Mouse (Mus musculus) layer of hippocampus, adult 9-11 months (tissue): ENCODE measurements around the gene Fndc3b.
A peak's percentile ranks its signal among the peaks of the same experiment; 100 is the strongest.

ENCODE experiments used
- DNase-seq: peaks from one replicate; pipeline ENCODE4 v3.0.0; 2022

Gene Fndc3b

DNA sequence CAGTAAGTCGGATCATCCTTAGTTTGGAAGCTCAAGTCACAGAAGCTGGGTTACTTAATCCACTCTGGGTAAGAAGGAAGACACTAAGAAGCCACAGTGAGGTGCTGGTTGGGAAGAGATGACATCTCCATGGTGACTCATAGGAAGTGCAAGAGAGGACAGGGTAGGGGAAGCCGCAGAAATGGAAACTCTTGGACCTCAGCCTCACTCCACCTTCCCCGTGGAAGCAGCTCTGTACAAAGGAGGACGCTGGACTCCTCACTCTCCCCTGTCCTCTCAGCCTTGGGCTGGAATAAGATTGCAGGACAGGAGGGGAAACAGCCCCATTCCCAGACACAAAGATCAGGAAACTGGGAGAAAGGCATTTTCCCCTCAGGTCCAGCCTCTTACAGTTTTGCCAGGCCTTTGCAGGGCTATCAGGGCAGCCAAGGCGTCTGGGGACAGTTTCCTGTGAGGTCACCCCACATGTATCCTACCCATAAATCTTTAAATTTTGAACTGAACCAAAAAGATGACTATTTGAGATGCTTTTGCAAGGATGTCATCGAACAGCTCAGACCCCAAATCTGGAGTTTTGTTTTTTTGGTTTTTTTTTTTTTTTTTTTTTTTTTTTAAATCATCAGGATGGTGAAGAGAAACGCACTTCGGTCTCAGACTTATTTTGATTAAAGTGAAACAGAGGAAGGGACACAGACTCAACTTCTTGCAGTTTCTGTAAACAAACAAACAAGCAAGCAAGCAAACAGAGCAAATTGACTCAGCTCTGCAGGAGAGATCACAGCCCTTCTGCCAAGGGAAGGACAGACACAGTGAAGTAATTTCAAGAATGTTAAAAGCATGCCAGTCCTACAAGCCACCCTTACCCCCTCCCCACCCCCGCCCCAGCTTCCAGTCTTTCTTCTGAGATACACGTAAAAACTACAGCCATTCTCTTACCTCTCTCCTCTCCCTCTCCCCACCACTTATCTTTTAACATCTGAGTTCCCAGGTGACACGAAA is 126.2 kb downstream of the Fndc3b start:
- no peak for DNase-seq

GRCm38 (mm10) chr3:27581931-27582840 is 128.9 kb downstream of the Fndc3b start:
- DNase-seq: peak; percentile 37

DNA sequence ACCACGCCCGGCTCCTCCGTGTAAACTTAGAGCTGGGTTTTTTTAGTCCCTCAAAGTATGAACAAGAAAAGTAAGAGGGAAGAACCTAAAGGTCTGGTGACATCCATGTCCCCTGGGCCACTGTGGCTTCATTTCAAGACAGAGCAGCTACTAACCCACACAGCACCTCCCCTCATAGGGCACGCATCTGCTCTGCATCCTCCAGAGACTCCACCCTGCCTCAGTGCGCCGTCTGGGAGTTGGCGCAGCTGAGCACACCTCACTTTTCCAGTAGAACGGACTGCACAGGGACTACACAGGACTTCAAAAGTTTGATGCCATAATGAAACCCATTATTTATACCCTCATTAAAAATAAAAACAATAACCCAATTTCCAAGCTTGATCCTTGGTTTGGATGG is 130.2 kb downstream of the Fndc3b start:
- no peak for DNase-seq

DNA sequence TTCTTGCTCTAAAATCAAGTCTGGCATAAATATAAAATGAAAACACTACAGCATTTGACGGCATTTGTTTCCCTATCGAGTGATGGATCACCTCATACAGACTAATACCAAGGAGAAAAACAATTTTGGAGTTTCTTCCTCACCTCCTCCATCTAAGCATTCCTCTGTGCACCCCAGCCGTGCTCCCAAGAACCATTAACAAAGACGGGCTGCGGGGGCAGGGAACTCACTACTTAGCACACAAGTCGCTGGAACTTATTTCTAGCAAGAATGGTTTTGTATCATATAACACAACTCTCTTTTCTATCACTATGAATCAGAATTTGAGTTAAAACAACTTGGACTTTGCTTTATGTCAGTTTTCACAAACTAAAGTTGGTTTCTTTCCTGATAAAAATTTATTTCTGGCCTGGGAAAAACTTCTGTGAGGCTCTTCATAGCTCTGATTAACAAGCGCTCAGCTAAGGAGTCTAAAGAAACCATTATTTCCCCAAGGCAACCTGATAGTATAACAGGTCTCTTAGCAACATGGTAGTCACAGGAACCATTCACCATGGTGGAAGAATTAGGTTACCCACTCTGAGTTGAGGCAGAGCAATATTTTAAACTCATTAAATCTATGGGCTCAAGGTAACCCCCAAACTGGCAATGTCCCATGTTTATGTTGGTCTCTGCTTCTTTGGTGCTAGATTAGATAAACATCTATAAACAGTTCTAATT is 131.1 kb downstream of the Fndc3b start:
- no peak for DNase-seq

- DNase-seq: no peak
These were observed 131.9 kb downstream of the Fndc3b start for GRCm38 (mm10) chr3:27579229-27579628.

- no peak for DNase-seq
These were observed 133.6 kb downstream of the Fndc3b start for GRCm38 (mm10) chr3:27577349-27578025.

DNA sequence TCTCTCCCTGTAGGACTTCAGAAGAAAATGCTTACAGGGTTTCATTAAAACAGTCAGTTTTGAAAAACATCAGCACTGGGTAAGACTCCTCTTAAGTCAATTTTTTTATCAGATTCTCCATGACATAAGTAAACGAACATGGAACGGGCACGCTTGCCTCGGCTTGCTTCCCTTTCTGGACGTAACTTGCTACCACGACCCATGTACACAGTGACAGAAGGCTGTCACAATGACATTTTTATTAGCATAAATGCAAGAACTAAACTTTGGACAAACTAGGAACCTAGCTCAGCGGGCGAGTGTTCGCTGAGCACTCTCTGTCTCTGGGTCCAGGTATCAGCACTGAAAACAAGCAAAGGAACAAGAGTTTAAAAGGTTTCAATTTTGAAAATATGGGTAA is 136.9 kb downstream of the Fndc3b start:
- no peak for DNase-seq

DNA sequence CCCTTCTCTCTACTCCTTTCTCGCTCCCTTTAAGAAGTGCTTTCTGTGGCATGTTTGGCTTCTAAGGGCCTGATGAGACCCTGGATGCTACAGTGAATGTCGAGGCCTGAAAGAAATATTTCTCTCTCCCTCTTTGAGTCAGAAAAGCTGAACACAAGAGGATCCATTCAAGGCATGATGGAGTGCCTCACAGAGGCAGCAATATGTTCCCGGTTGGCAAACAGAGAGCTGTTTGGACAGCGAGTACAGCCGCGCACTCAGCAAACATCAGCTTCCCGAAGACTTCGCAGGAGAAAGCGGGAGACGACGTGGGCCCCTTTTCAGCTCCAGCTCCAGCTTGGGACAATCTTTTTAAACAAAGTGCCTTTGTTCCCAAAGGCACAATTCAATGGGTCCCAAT is 137.6 kb downstream of the Fndc3b start:
- no peak for DNase-seq

DNA sequence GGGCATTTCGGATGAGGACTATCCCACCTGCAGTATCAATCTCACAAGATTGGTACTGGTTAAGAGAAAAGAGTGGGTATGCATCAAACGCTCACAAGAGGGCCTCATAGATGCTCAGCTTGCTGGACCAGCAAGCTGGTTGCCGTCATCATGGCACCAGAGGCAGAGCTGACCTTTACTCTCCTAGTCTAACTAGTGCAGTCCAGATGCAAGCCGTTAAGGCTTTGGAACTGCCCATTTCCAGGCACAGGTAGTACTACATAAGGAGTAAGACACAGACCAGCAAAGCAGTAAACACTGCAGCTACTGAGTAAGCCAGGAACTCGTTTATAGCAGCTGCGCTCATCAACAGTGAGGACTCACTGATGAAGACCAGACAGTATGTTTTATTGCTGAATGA is 138.8 kb downstream of the Fndc3b start:
- no peak for DNase-seq

DNA sequence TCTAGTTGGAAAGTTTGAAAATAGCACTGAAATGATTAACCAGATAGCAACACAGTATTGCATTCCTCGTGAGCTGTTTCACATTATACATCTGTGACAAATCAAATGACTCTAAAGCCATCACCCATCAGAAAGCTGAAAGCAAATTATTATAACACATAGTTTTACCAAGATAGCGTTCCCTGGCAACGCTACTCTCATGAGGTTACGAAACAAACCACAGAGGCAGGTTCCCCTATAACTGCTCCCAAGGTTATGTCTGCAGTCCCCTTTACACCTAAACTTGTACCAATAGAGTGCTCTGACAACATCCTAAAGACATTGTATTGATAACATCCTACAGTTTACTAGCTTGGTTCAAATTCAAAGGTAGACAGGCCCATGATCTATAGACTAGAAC is 145.8 kb downstream of the Fndc3b start:
- no peak for DNase-seq

DNA sequence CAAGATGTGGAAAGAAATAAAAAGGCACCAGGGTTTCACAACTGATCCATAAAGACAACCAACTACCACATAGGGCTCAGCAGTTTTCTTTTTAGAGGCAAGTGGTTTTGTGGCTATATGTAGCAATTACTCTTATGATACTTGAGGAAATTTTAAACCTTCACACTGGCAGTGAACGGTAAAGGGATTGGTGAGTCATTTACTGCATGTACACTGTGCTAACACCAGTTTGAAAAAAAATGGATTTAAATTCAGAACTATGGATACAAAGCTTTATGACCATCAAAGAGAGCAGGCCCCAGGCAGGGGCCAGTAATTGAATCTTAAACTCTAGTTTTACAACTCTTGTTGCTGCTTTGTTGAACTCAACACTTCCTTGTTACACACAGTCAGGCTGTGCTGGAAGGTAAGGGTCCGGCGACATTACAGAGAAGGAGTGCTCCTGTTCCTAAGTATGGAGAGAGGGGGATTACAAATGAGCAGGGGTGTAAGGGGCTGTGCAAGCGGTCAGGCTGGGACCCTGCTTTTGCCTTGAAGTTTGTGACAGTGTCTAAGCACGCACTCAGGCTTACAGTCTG is 148.0 kb downstream of the Fndc3b start:
- no peak for DNase-seq

GRCm38 (mm10) chr3:27562476-27562875 is 148.6 kb downstream of the Fndc3b start:
- DNase-seq: no peak

- peak; percentile 29 for DNase-seq
These were observed 149.2 kb downstream of the Fndc3b start for GRCm38 (mm10) chr3:27561921-27562320.

- DNase-seq: no peak
These were observed 151.8 kb downstream of the Fndc3b start for GRCm38 (mm10) chr3:27559316-27559715.

DNA sequence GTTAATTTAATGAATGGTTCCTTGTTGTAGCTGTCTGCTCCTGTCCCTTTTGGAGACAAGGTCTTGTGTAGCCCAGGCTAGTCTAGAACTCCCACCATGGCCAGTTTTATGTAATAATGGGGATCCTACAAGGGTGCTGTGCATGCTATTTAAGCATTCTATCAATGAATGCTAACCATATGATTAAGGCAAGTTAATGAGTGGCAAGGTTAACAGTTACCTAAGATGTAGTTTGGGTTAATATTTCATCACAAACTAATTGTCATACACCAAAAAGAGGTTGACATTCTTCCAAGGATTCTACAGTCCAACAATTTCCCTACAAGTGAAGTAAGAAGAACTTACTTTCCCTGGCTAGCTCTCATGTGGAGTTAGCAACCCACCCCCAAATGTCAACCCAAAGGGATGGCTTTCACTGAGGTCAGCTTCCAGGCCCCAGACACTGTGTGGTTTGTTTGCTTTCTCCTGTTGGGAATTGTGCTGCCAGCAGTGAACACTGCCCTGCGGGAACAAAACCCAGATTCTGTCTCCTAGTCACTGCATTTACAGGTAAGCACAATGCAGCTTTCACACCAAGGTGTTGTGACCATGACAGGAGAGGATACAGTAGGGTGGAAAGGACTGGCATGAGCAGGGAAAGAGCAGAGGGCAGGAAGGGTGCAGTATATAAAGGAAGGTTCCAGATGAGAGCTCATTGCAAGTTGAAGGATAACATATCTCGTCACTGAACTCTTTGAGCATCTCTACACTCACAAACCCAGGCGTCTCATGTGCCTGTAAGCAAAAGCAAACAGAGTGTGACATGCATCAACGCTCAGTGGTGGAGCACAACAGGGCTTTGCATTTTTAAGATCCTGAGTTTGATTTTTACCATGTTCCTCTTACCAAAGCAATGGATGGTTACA is 153.8 kb downstream of the Fndc3b start:
- DNase-seq: no peak

DNA sequence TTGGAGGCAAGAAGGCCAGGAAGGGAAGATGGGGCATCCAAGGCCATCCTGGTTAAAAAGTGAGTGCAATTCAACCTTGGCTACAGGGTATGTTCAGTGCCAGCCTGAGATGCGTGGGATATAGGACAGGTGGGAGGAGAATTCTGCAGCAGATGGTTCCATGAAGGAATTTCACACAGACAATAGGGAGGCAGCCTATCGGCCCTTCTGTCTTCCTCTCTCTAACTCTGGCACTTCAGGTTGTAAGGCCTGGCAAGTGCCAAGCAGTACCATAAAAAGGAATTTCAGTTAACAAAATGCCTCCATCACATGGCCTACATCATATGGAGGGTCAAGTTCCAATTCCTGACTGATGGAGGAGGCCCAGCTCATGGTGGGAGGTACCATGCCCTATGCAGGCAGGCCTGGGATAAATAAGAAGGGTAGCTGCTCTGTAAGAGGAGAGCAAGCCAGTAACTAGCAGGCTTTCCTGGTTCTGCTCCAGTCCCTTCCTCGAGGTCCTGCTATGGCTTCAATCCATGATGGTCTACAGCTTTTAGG is 155.6 kb downstream of the Fndc3b start:
- DNase-seq: peak; percentile 44

DNA sequence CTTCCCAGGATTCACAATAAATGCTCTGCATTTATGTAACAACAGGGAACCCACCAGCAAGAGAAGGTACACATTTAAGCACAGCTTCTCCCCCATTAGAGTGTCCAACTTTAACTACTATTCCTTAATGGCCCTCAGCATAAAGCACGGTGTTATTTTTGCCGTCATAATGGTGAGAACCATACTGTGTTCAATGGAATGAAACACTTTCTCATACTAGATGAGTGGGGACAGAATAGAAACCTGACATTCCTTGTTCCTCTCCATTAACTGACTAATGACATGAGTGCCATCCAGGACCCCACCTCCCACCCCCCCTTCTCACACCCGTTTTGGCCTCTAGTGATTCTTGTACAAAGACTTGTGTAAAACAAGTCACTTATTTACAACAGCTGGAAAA is 156.8 kb downstream of the Fndc3b start:
- DNase-seq: no peak

DNA sequence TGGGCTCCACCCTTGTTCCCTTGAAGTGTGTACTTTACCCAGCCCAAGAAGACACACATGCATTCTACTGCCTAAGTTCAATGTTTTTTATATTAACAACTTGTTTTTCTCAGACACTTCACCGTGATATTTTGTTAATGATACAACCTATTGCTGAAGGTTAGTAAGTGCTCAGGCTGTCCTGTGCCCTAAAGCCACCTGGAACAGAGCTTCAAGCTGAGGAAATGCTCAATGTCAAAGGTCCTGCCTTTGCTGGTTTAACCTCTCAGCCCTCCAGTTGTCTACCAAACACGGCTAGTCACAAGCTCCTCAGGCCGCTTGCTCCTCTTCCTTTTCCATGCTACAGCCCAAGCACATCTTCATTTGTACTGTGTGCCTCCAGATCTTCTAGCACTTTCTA is 157.3 kb downstream of the Fndc3b start:
- DNase-seq: no peak

GRCm38 (mm10) chr3:27551005-27551404 is 160.1 kb downstream of the Fndc3b start:
- no peak for DNase-seq

GRCm38 (mm10) chr3:27550409-27550808 is 160.7 kb downstream of the Fndc3b start:
- DNase-seq: no peak

DNA sequence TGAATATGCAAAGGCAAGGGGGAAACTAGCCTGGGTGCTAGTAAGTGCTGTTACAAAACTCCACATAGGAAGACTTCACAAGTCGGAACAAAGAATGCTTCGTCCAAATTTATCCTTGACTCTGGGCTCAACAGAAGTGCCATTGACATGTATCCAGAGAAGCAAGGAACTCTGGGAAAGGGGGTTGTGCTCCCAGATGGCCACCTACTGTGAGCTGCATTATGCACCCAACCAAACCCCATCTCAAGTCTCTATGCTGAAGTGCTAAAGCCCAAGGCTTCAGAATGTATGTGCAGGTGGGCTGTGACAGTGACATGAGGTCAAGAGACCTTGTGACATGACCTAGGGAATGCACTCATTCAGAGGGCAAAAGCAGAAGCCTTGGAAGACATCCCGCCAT is 165.5 kb downstream of the Fndc3b start:
- DNase-seq: no peak
